Mouse (Mus musculus) forebrain, embryonic 16.5 days (tissue): ENCODE measurements around the gene Fpgs. TPM values are rescaled to one million over a fixed set of nuclear protein-coding genes. Genes with fewer than 3 reads are reported as not detected.

Source experiments
- ATAC-seq: fragments of 200-750 bp; cut with Nextera tagmentation; 2 replicates; pipeline ENCODE4 v1.8.0; 2017; ENCODE audit warnings: mild to moderate bottlenecking, moderate library complexity
- H3K27ac ChIP-seq: fragments of 300-500 bp; sonication (generic); 2 replicates; pipeline ENCODE4 v1.5.1; 2014; ENCODE audit warnings: low read length, control low read depth
- H3K27me3 ChIP-seq: fragments of 300-500 bp; sonication (generic); replicated peaks from 2 replicates; pipeline ENCODE4 v1.6.1; 2014; ENCODE audit warnings: low read length; ENCODE audit not compliant: control insufficient read depth, insufficient read depth
- H3K36me3 ChIP-seq: fragments of 300-500 bp; sonication (generic); 2 replicates; pipeline ENCODE4 v1.6.1; 2014; ENCODE audit not compliant: control insufficient read depth, insufficient read depth
- H3K4me1 ChIP-seq: fragments of 300-500 bp; sonication (generic); replicated peaks from 2 replicates; pipeline ENCODE4 v1.6.1; 2014; ENCODE audit warnings: low read length; ENCODE audit not compliant: control insufficient read depth, insufficient read depth
- H3K4me2 ChIP-seq: fragments of 300-500 bp; sonication (generic); 2 replicates; pipeline ENCODE4 v1.6.1; 2014; ENCODE audit warnings: mild to moderate bottlenecking, low read length, control low read depth
- H3K4me3 ChIP-seq: fragments of 300-500 bp; sonication (generic); replicated peaks from 2 replicates; pipeline ENCODE4 v1.5.1; 2014; ENCODE audit warnings: mild to moderate bottlenecking, low read length, control low read depth
- H3K9ac ChIP-seq: fragments of 300-500 bp; sonication (generic); replicated peaks from 2 replicates; pipeline ENCODE4 v1.6.1; 2014; ENCODE audit warnings: low read depth, low read length, control low read depth
- H3K9me3 ChIP-seq: fragments of 300-500 bp; sonication (generic); 2 replicates; pipeline ENCODE4 v1.6.1; 2016; ENCODE audit warnings: low read length; ENCODE audit not compliant: control insufficient read depth
- WGBS: fragments of 180-500 bp; shearing (Covaris S2); extraction: QIAGEN DNeasy Blood & Tissue Kit; methylation state at CpG from one replicate; pipeline ENCODE4 v1.1.7; 2014; 5-methylcytosine and 5-hydroxymethylcytosine counted together
- polyA plus RNA-seq: library from polyadenylated mRNA; unstranded; fragments of >200 nt; fragmentation: Nextera tagmentation; extraction: Ambion mirVana; gene quantifications from 2 replicates; pipeline ENCODE4 v1.2.1, GENCODE M21; 2015

The Fpgs gene
- polyA plus RNA-seq, 1 experiment from 2014 or later = 23.7 TPM

DNA sequence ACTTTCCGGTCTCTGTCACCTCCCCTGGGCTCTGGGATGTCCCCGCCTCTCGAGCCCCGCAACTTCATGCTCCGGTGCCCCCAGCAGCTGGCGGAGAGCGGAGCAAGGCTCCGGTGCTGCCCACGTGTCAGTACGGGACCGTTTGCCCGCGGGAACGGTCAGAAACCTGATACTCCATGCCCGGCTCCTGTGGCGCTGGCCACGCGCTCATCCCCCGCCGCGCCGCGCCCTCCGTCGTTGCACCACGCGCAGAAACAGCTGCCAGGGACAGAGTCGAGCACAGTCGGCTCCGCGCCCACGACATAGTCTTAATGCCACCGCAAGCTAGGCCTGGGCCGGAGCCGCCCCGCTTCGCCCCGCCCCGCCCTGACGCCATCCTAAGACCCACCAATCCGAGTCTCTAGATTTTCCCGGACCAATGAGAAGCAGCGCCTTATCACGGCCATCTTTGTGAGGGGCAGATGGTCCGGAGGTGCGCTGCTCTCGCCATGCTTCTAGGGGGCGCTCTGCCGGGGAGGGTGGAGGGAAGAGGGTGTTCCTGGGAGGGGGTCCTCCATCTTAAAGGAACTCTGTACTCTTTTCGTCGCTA is 10.0 kb downstream of the Fpgs start:
- peaks cover 15% of the 10 kb centered on the region for H3K4me1 ChIP-seq
- peak overlapping the region; percentile 59 for H3K27ac ChIP-seq
- H3K4me2 ChIP-seq = peak overlapping the region; percentile 76
- no peaks in the 10 kb centered on the region for H3K9me3 ChIP-seq
- H3K9ac ChIP-seq = peak overlapping the region; percentile 82
- WGBS = under 1% methylated on average over 50 of the region's 51 CpGs
- peak overlapping the region; percentile 74 for H3K4me3 ChIP-seq
- no peaks in the 10 kb centered on the region for H3K27me3 ChIP-seq
- ATAC-seq = peak; percentile 99
- no peaks in the 10 kb centered on the region for H3K36me3 ChIP-seq

DNA sequence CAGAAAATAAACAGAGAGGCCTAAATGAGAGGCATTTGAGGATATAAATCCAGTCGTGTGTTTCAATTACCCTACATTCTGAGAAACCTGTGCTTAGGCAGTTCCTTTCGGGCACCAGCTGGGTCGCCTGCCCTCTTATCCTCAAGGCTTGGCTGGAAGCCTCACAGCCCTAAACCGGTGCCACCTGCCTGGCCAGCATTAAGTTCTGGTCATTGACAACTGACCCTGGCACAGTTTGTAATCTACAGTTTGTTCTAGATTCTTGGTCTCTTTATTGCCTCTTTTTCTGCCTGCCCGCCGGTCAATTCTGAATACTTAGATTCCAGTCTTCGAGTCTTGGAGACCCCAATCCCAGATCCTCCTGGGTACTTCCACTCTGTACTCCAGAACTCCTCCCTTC is 10.7 kb downstream of the Fpgs start:
- no peak overlapping the region for H3K27ac ChIP-seq
- H3K4me2 ChIP-seq = peak overlapping the region; percentile 76
- peak overlapping the region; percentile 82 for H3K9ac ChIP-seq
- H3K27me3 ChIP-seq = no peaks in the 10 kb centered on the region
- WGBS = 20% methylated on average over 7 of the region's 7 CpGs
- H3K36me3 ChIP-seq = no peaks in the 10 kb centered on the region
- no peak for ATAC-seq
- peak overlapping the region; percentile 74 for H3K4me3 ChIP-seq
- no peaks in the 10 kb centered on the region for H3K9me3 ChIP-seq
- H3K4me1 ChIP-seq = peaks cover 15% of the 10 kb centered on the region

DNA sequence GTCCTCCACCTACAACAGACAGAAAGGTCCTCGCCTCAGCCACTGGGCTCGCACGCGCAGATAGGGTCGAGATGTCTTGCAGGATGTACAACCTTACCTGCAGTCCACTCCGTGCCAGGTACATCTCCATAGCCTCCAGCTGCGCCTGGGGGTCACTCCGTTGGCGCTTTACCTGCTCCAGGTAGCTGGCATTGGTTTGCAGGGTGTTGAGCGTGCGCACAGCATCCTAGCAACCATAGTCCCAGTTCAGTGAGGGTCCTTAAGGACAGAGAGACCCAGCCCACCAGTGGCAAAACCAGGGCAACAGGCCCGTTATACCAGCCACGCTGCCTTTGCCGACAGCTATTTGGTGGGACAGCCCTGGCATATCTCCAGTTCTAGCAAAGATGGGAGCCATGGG is 11.4 kb downstream of the Fpgs start:
- Histone ChIP-seq H3K9me3 (no peaks in the 10 kb centered on the region), H3K36me3 (no peaks in the 10 kb centered on the region), H3K9ac (no peak overlapping the region), H3K4me1 (peaks cover 15% of the 10 kb centered on the region), H3K27ac (no peak overlapping the region), H3K4me3 (no peak overlapping the region), H3K27me3 (no peaks in the 10 kb centered on the region), H3K4me2 (no peak overlapping the region)
- ATAC-seq = no peak
- 92% methylated on average over 14 of the region's 14 CpGs for WGBS

DNA sequence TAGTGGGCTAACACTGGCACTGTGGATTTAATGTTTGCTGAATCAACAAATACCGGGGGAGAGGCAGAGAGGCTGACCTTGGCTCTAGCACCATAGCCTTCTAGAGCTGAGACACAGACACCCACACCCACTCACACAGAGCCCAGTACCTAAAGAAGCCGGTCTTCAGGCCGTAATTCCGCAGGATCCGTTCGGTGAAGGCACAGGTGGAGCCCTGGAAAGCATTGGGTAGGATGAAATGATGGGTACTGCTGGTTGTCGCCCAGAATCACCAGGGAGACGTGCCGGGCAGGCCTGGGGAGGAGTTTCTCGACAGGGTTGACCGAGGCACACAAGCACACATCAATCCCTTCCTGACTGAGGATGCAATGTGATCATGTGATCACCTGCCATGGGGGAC is 12.9 kb downstream of the Fpgs start:
- Histone ChIP-seq H3K9me3 (no peaks in the 10 kb centered on the region), H3K4me3 (no peak overlapping the region), H3K27me3 (no peaks in the 10 kb centered on the region), H3K9ac (no peak overlapping the region), H3K4me1 (peaks cover 15% of the 10 kb centered on the region), H3K27ac (no peak overlapping the region), H3K36me3 (peaks cover 6% of the 10 kb centered on the region), H3K4me2 (no peak overlapping the region)
- 89% methylated on average over 11 of the region's 11 CpGs for WGBS
- ATAC-seq = no peak

DNA sequence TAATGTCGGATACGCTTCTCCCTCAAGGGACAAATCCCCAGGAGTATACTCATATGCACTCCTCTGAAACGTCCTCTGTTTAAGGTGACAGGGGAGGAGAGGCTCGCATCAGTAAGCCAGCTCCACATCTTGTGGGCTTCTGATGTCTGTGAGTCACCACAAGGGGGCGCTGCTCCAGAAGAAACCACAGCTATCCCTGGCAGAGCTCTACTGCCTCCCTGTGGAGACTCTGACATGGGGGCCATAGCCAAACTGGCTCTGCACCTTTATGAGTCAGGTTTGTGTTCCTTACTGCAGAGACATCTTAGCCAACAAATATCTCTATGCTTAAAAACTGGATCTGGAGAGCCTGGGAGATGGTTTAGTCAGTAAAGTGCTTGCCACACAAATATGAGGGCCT is 14.5 kb downstream of the Fpgs start:
- Histone ChIP-seq H3K4me2 (no peak overlapping the region), H3K27ac (no peak overlapping the region), H3K36me3 (peaks cover 11% of the 10 kb centered on the region), H3K4me3 (no peak overlapping the region), H3K4me1 (peaks cover 15% of the 10 kb centered on the region), H3K9me3 (no peaks in the 10 kb centered on the region), H3K27me3 (no peaks in the 10 kb centered on the region), H3K9ac (no peak overlapping the region)
- ATAC-seq = no peak
- WGBS = 16% methylated on average over 5 of the region's 5 CpGs

DNA sequence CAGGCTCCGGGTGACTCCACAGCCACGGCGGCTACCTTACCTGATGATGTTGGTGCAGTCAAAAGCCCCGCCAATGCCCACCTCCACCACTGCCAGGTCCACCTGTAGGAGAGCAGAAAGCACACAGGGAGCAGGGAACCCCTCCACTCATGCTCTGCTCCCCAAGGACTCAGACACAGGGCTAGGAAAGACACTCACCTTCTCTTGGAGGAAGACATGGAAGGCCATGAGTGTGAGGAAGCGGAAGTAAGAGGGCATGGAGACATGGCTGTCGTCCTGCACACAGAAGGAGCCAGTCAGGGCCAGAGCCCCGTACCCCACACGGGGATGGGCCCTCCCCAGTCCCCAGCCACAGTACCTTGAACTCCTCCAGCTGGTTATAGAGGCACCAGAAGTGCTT is 16.4 kb downstream of the Fpgs start:
- H3K9ac ChIP-seq = no peak overlapping the region
- peaks cover 4% of the 10 kb centered on the region for H3K4me1 ChIP-seq
- H3K27ac ChIP-seq = no peak overlapping the region
- H3K4me2 ChIP-seq = no peak overlapping the region
- H3K9me3 ChIP-seq = no peaks in the 10 kb centered on the region
- 94% methylated on average over 8 of the region's 8 CpGs for WGBS
- no peaks in the 10 kb centered on the region for H3K27me3 ChIP-seq
- no peak for ATAC-seq
- peaks cover 13% of the 10 kb centered on the region for H3K36me3 ChIP-seq
- H3K4me3 ChIP-seq = no peak overlapping the region

DNA sequence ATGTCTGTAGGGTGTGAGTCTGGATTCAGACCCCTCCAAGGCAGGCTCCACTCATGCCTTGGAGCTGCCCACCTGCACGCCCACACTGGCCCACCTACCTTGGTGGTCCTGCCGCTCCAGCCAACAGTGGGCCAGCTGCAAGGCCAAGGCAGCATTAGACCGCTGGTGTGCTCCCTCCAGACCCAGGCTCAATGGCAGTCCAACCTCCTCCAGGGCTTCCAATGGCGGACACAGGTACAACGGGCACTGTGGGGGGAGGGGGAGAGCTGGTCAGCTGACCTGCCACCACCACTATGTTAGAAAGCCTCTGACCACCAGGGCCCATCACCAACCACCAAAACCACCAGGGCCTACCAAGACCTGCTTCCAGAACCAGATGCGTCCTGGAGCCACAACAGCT is 17.3 kb downstream of the Fpgs start:
- ATAC-seq = no peak
- H3K9me3 ChIP-seq = no peaks in the 10 kb centered on the region
- WGBS = 98% methylated on average over 6 of the region's 6 CpGs
- no peaks in the 10 kb centered on the region for H3K27me3 ChIP-seq
- no peak overlapping the region for H3K9ac ChIP-seq
- H3K4me2 ChIP-seq = no peak overlapping the region
- no peak overlapping the region for H3K4me3 ChIP-seq
- H3K36me3 ChIP-seq = peaks cover 13% of the 10 kb centered on the region
- H3K4me1 ChIP-seq = 0 out of 2 replicates have a peak, but pooled peaks cover 2% of the 10 kb centered on the region
- no peak overlapping the region for H3K27ac ChIP-seq

DNA sequence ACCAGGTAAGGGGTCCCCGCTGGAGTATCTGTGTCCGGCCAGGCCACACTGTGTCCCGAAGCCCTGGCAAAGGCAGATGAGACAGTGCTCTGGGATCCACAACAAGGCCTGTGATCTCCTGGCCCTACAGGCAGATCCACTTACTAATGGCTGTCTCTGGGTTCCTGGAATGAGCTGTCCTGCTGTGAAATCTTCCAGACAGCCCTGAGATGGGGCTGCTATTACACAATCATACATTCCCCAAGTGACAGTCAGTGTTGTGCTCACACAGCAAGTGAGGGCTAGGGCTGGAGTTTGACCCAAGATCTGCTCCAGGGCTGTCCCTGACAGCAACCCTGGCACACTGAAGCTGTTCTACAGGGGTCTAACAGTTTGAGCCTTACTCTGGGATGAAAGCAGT is 18.1 kb downstream of the Fpgs start:
- Histone ChIP-seq H3K36me3 (peaks cover 13% of the 10 kb centered on the region), H3K4me1 (0 out of 2 replicates have a peak, but pooled peaks cover 2% of the 10 kb centered on the region)

DNA sequence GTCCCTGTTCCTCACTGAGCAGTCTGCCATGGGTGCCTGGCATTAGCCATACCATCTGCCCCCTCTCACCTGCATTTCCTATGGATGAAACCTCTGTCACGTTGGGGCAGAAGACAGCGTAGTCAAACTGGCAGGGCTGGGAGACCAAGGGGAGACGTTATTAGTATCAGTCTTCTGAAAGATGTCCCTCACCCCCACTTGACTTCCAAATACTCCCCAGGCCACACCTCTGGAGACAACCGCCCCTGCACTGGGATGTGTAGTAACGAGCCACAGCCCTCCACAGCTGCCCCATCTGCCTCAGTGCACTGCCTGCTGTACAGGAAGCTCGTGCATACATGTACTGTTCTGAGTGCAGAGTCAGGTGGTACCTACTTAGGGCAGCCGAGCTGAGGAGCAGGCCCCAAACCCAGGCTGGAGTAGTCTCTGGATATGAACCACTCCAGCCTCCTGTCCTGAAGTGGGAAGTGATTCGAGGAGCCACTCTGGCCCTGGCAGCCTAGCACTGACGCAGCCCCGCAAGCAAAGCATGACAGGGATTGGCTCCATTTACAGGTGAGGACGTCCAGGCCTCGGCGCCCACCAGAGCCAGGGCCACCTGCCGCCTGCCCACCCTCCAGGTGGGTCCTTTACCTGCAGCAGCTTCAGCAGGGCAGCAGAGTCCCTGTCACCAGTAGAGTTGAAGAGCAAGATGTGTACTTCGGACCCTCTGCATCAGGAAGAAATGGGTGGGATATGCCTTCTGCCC is 19.1 kb downstream of the Fpgs start:
- Histone ChIP-seq H3K27me3 (no peaks in the 10 kb centered on the region), H3K4me3 (no peak overlapping the region)
- 89% methylated on average over 15 of the region's 15 CpGs for WGBS

More for the DNA sequence above, 18.1 kb downstream of the Fpgs start:
- no peak for ATAC-seq
- H3K9me3 ChIP-seq = no peaks in the 10 kb centered on the region
- H3K27ac ChIP-seq = no peak overlapping the region
- no peak overlapping the region for H3K4me3 ChIP-seq
- no peaks in the 10 kb centered on the region for H3K27me3 ChIP-seq
- WGBS = 90% methylated on average over 3 of the region's 3 CpGs
- H3K4me2 ChIP-seq = no peak overlapping the region
- no peak overlapping the region for H3K9ac ChIP-seq

More for the DNA sequence above, 19.1 kb downstream of the Fpgs start:
- H3K27ac ChIP-seq = no peak overlapping the region
- H3K9ac ChIP-seq = no peak overlapping the region
- no peak for ATAC-seq
- peaks cover 13% of the 10 kb centered on the region for H3K36me3 ChIP-seq
- H3K9me3 ChIP-seq = no peaks in the 10 kb centered on the region
- H3K4me2 ChIP-seq = no peak overlapping the region
- 0 out of 2 replicates have a peak, but pooled peaks cover 2% of the 10 kb centered on the region for H3K4me1 ChIP-seq
